Mouse (Mus musculus): ENCODE results near the gene Kcnb1.

DNA sequence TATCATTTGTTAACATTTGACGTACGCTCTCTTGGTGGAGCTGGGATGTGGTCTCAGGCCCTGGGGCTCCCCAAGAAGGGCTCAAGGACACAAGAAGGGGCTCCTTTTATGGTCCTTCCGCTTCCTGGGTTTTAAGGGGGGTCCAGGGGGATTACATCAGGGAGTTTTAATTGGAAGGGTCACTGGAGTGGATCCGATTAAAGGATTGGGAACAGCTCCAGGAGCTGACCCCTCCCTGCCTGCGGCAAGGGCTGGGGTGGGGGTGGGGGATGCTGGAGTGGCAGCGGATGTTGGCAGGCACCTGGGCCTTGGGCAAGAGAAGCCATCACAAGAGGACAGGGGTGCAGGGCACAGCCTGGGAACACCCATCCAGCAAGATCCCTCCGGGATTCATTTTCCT lies 77.7 kb downstream of the Kcnb1 start:
- TF ChIP-seq CTCF (IDR thresholded peaks at IDR 0.05; ENCODE audit: extremely low read depth, insufficient read depth, insufficient read length, insufficient replicate concordance) (no peak), POLR2A (IDR thresholded peaks at IDR 0.05; ENCODE audit: low read depth, low read length) (no peak)

Data from spleen, adult 2 months (tissue).